Mouse (Mus musculus): Measurements from ENCODE around the gene Slc6a17.

- TF ChIP-seq POLR2A (IDR thresholded peaks at IDR 0.05; ENCODE audit: borderline replicate concordance, extremely low read depth, insufficient read depth, insufficient read length, poor library complexity, severe bottlenecking) (no peak), CTCF (IDR thresholded peaks at IDR 0.05; ENCODE audit: borderline replicate concordance, extremely low read depth, insufficient read depth, insufficient read length) (no peak)
These were observed 46.1 kb upstream of the Slc6a17 start for GRCm38 (mm10) chr3:107563880-107564279.

All from brain, embryonic 14.5 days (tissue).